Mouse (Mus musculus): ENCODE measurements around the gene Lasp1. TPM values are rescaled to one million over a fixed set of nuclear protein-coding genes. Genes with fewer than 3 reads are reported as not detected.

The Lasp1 gene
- polyA plus RNA-seq, 1 experiment from 2014 or later = 159 TPM

- Histone ChIP-seq H3K4me2 (ENCODE audit: low read length) (peak overlapping the region; percentile 60), H3K4me3 (replicated peaks; ENCODE audit: low read length) (peak overlapping the region; percentile 76), H3K27ac (ENCODE audit: low read length) (peak overlapping the region; percentile 96), H3K36me3 (ENCODE audit: control insufficient read depth, insufficient read depth) (no peaks in the 10 kb centered on the region), H3K9me3 (ENCODE audit: control insufficient read depth, low read length) (no peaks in the 10 kb centered on the region), H3K27me3 (replicated peaks; ENCODE audit: control insufficient read depth, insufficient read depth, low read length) (no peaks in the 10 kb centered on the region), H3K9ac (replicated peaks; ENCODE audit: low read depth, low read length) (peak overlapping the region; percentile 85), H3K4me1 (replicated peaks; ENCODE audit: control insufficient read depth, insufficient read depth, low read length) (peaks cover 50% of the 10 kb centered on the region)
- no peak for ATAC-seq
- 3% methylated on average over 17 of the region's 17 CpGs for WGBS
Observed at GRCm38 (mm10) chr11:97800691-97801408, 2.0 kb downstream of the Lasp1 start.

DNA sequence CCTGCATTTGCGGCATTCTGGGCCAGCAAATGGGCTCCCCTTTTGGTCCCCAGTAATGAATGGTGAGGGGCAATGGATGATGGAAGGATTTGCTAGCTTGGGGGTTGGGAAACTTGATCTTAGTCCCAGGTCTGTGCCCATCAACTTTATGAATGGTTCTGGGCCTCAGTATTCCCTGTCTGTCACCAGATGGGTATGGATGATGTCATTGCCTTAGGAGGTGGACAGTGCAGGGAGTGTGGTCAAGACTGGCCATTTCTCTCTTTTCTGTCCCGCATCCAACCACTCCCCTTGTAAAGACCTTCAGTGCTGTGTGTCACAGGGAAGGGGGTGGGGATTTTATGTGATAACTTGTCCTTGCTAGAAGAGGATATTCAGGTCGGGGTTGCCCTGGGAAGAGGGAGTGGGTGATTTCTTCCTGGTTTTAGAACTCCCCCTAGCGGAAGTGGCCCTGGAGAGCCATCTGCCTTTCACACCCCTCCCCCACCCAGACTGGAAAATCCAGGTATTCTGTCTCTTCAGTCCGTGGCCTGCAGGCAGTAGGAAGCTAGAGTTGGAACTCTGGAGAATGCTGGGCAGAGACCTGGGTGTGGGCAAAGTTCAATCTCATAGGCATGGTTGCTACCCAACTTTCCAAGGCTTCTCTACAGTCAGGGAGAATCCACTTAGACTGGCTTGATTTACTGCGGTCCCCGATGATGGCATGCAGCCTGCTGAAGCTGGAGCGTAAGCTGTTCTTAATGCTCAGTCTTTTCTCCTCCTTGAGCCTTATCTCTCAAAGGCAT lies 2.8 kb downstream of the Lasp1 start:
- ATAC-seq = no peak
- Histone ChIP-seq H3K27ac (ENCODE audit: low read length) (no peak overlapping the region; the same call in none of the 2 replicates), H3K4me3 (replicated peaks; ENCODE audit: low read length) (peak overlapping the region; percentile 76), H3K9me3 (ENCODE audit: control insufficient read depth, low read length) (no peaks in the 10 kb centered on the region), H3K4me2 (ENCODE audit: low read length) (peak overlapping the region; percentile 60), H3K36me3 (ENCODE audit: control insufficient read depth, insufficient read depth) (no peaks in the 10 kb centered on the region), H3K27me3 (replicated peaks; ENCODE audit: control insufficient read depth, insufficient read depth, low read length) (no peaks in the 10 kb centered on the region), H3K9ac (replicated peaks; ENCODE audit: low read depth, low read length) (peak overlapping the region; percentile 85), H3K4me1 (replicated peaks; ENCODE audit: control insufficient read depth, insufficient read depth, low read length) (peaks cover 58% of the 10 kb centered on the region)
- 24% methylated on average over 8 of the region's 8 CpGs for WGBS

- 68% methylated on average over 1 of the region's 1 CpGs for WGBS
- no peak for ATAC-seq
- Histone ChIP-seq H3K4me1 (replicated peaks; ENCODE audit: control insufficient read depth, insufficient read depth, low read length) (peaks cover 60% of the 10 kb centered on the region), H3K27me3 (replicated peaks; ENCODE audit: control insufficient read depth, insufficient read depth, low read length) (no peaks in the 10 kb centered on the region), H3K9ac (replicated peaks; ENCODE audit: low read depth, low read length) (no peak overlapping the region), H3K4me2 (ENCODE audit: low read length) (peak overlapping the region; percentile 60), H3K4me3 (replicated peaks; ENCODE audit: low read length) (no peak overlapping the region; the same call in 1 of the 2 replicates), H3K27ac (ENCODE audit: low read length) (no peak overlapping the region), H3K9me3 (ENCODE audit: control insufficient read depth, low read length) (no peaks in the 10 kb centered on the region), H3K36me3 (ENCODE audit: control insufficient read depth, insufficient read depth) (no peaks in the 10 kb centered on the region)
Observed at GRCm38 (mm10) chr11:97802194-97802470, 3.3 kb downstream of the Lasp1 start.

DNA sequence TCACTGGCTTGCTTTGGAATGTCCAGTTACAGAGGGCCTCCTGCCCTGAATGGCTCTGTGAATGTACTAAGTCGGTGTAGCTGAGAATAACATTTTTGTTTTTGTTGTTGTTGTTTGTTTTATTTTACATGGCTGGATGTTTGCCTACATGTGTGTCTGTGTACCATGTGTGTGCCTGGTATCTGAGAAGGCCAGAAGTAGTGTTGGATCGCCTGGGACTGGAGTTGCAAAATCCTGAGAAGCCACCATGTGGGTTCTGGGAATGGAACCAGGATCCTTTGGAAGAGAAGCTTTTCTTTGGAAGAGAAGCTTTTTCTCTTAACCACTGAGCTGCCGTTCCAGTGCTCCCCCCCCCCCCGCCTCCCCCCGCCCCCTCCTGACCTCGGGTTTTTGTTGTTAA lies 3.7 kb downstream of the Lasp1 start:
- Histone ChIP-seq H3K4me3 (replicated peaks; ENCODE audit: low read length) (no peak overlapping the region), H3K9ac (replicated peaks; ENCODE audit: low read depth, low read length) (no peak overlapping the region), H3K4me2 (ENCODE audit: low read length) (peak overlapping the region; percentile 60; the same call in 1 of the 2 replicates), H3K36me3 (ENCODE audit: control insufficient read depth, insufficient read depth) (peaks cover 2% of the 10 kb centered on the region; the same call in 1 of the 2 replicates), H3K4me1 (replicated peaks; ENCODE audit: control insufficient read depth, insufficient read depth, low read length) (peaks cover 61% of the 10 kb centered on the region), H3K27ac (ENCODE audit: low read length) (no peak overlapping the region), H3K9me3 (ENCODE audit: control insufficient read depth, low read length) (no peaks in the 10 kb centered on the region), H3K27me3 (replicated peaks; ENCODE audit: control insufficient read depth, insufficient read depth, low read length) (no peaks in the 10 kb centered on the region)
- ATAC-seq = no peak
- 17% methylated on average over 6 of the region's 6 CpGs for WGBS

GRCm38 (mm10) chr11:97803847-97804246 lies 5.0 kb downstream of the Lasp1 start:
- Histone ChIP-seq H3K36me3 (ENCODE audit: control insufficient read depth, insufficient read depth) (peaks cover 3% of the 10 kb centered on the region; the same call in 1 of the 2 replicates), H3K4me2 (ENCODE audit: low read length) (no peak overlapping the region), H3K27ac (ENCODE audit: low read length) (no peak overlapping the region), H3K4me1 (replicated peaks; ENCODE audit: control insufficient read depth, insufficient read depth, low read length) (peaks cover 69% of the 10 kb centered on the region), H3K4me3 (replicated peaks; ENCODE audit: low read length) (no peak overlapping the region), H3K9me3 (ENCODE audit: control insufficient read depth, low read length) (no peaks in the 10 kb centered on the region), H3K27me3 (replicated peaks; ENCODE audit: control insufficient read depth, insufficient read depth, low read length) (no peaks in the 10 kb centered on the region), H3K9ac (replicated peaks; ENCODE audit: low read depth, low read length) (no peak overlapping the region)
- ATAC-seq = no peak
- 90% methylated on average over 5 of the region's 5 CpGs for WGBS

GRCm38 (mm10) chr11:97804841-97805661 lies 6.3 kb downstream of the Lasp1 start:
- Histone ChIP-seq H3K9me3 (ENCODE audit: control insufficient read depth, low read length) (no peaks in the 10 kb centered on the region), H3K27me3 (replicated peaks; ENCODE audit: control insufficient read depth, insufficient read depth, low read length) (no peaks in the 10 kb centered on the region), H3K27ac (ENCODE audit: low read length) (peak overlapping the region; percentile 78), H3K36me3 (ENCODE audit: control insufficient read depth, insufficient read depth) (peaks cover 3% of the 10 kb centered on the region; the same call in 1 of the 2 replicates), H3K9ac (replicated peaks; ENCODE audit: low read depth, low read length) (peak overlapping the region; percentile 26), H3K4me2 (ENCODE audit: low read length) (peak overlapping the region; percentile 40), H3K4me1 (replicated peaks; ENCODE audit: control insufficient read depth, insufficient read depth, low read length) (peaks cover 76% of the 10 kb centered on the region), H3K4me3 (replicated peaks; ENCODE audit: low read length) (0 out of 2 replicates have a peak overlapping the region, but pooled peaks have one; percentile 13)
- 10% methylated on average over 9 of the region's 9 CpGs for WGBS
- peak; percentile 28 for ATAC-seq

- 0 out of 2 replicates have a peak, but pooled peaks have one; percentile 29 for ATAC-seq
- Histone ChIP-seq H3K9ac (replicated peaks; ENCODE audit: low read depth, low read length) (peak overlapping the region; percentile 34), H3K4me2 (ENCODE audit: low read length) (peak overlapping the region; percentile 40; the same call in 1 of the 2 replicates), H3K4me3 (replicated peaks; ENCODE audit: low read length) (no peak overlapping the region), H3K27ac (ENCODE audit: low read length) (peak overlapping the region; percentile 78), H3K36me3 (ENCODE audit: control insufficient read depth, insufficient read depth) (peaks cover 3% of the 10 kb centered on the region; the same call in 1 of the 2 replicates), H3K9me3 (ENCODE audit: control insufficient read depth, low read length) (no peaks in the 10 kb centered on the region), H3K4me1 (replicated peaks; ENCODE audit: control insufficient read depth, insufficient read depth, low read length) (peaks cover 80% of the 10 kb centered on the region), H3K27me3 (replicated peaks; ENCODE audit: control insufficient read depth, insufficient read depth, low read length) (no peaks in the 10 kb centered on the region)
- 31% methylated on average over 15 of the region's 15 CpGs for WGBS
Observed at GRCm38 (mm10) chr11:97805662-97806612, 7.1 kb downstream of the Lasp1 start.

DNA sequence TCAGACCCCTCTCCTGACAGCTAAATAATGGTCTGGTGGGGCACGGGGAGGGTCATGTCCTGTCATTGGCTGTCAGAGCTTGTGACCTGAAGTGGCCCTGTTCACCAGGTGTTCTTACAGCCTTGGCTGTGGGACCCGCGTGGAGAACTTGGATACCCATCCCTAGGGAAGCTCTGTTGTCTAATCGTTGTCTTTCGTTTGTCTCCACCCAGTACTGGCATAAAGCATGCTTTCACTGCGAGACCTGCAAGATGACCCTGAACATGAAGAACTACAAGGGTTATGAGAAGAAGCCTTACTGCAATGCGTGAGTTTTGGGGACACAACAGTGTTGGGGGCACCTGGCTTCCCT lies 7.8 kb downstream of the Lasp1 start:
- Histone ChIP-seq H3K27me3 (replicated peaks; ENCODE audit: control insufficient read depth, insufficient read depth, low read length) (no peaks in the 10 kb centered on the region), H3K4me2 (ENCODE audit: low read length) (no peak overlapping the region), H3K9me3 (ENCODE audit: control insufficient read depth, low read length) (no peaks in the 10 kb centered on the region), H3K4me3 (replicated peaks; ENCODE audit: low read length) (no peak overlapping the region), H3K27ac (ENCODE audit: low read length) (no peak overlapping the region; the same call in 1 of the 2 replicates), H3K36me3 (ENCODE audit: control insufficient read depth, insufficient read depth) (peaks cover 3% of the 10 kb centered on the region; the same call in 1 of the 2 replicates), H3K9ac (replicated peaks; ENCODE audit: low read depth, low read length) (peak overlapping the region; percentile 34; the same call in 1 of the 2 replicates), H3K4me1 (replicated peaks; ENCODE audit: control insufficient read depth, insufficient read depth, low read length) (peaks cover 80% of the 10 kb centered on the region)
- no peak for ATAC-seq
- 72% methylated on average over 7 of the region's 7 CpGs for WGBS
